Mouse (Mus musculus): ENCODE measurements around the gene Fkbp14. TPM values are rescaled to one million over a fixed set of nuclear protein-coding genes. Genes with fewer than 3 reads are reported as not detected.

Fkbp14 gene
- polyA plus RNA-seq (2012; rRNA removed) = 24.5 and 30.0 TPM in 2 replicates

- no peak for DNase-seq (ENCODE audit: low spot score)
These were observed at the start of gene Fkbp14 for GRCm38 (mm10) chr6:54597208-54597607. Fkbp14 (minus strand) TSS chr6:54597308.

- no peak for DNase-seq (ENCODE audit: low spot score)
These were observed 46.1 kb upstream of the Fkbp14 start for GRCm38 (mm10) chr6:54643181-54643580.

GRCm38 (mm10) chr6:54641953-54642352 lies 44.8 kb upstream of the Fkbp14 start:
- DNase-seq (ENCODE audit: low spot score) = no peak

GRCm38 (mm10) chr6:54639877-54640276 lies 42.8 kb upstream of the Fkbp14 start:
- no peak for DNase-seq (ENCODE audit: low spot score)

GRCm38 (mm10) chr6:54631462-54631861 lies 34.4 kb upstream of the Fkbp14 start:
- no peak for DNase-seq (ENCODE audit: low spot score)

- DNase-seq (ENCODE audit: low spot score) = no peak
These were observed 32.6 kb upstream of the Fkbp14 start for GRCm38 (mm10) chr6:54629734-54630133.

GRCm38 (mm10) chr6:54628381-54628780 lies 31.3 kb upstream of the Fkbp14 start:
- DNase-seq (ENCODE audit: low spot score) = no peak

GRCm38 (mm10) chr6:54620357-54620756 lies 23.2 kb upstream of the Fkbp14 start:
- DNase-seq (ENCODE audit: low spot score) = no peak

- DNase-seq (ENCODE audit: low spot score) = no peak
These were observed 22.4 kb upstream of the Fkbp14 start for GRCm38 (mm10) chr6:54619530-54619929.

- DNase-seq (ENCODE audit: low spot score) = no peak
These were observed 20.3 kb upstream of the Fkbp14 start for GRCm38 (mm10) chr6:54617363-54617762.

GRCm38 (mm10) chr6:54606241-54606640 lies 9.1 kb upstream of the Fkbp14 start:
- no peak for DNase-seq (ENCODE audit: low spot score)

- DNase-seq (ENCODE audit: low spot score) = no peak
These were observed 7.0 kb upstream of the Fkbp14 start for GRCm38 (mm10) chr6:54604001-54604715.

GRCm38 (mm10) chr6:54602891-54603290 lies 5.8 kb upstream of the Fkbp14 start:
- no peak for DNase-seq (ENCODE audit: low spot score)

GRCm38 (mm10) chr6:54600681-54601347 lies 3.7 kb upstream of the Fkbp14 start:
- DNase-seq (ENCODE audit: low spot score) = no peak

GRCm38 (mm10) chr6:54597711-54598110 lies 603 bp upstream of the Fkbp14 start:
- DNase-seq (ENCODE audit: low spot score) = no peak

- no peak for DNase-seq (ENCODE audit: low spot score)
These were observed 1.7 kb downstream of the Fkbp14 start for GRCm38 (mm10) chr6:54595330-54595878.

- peak; percentile 88 for DNase-seq (ENCODE audit: low spot score)
These were observed 2.4 kb downstream of the Fkbp14 start, which contains the start of gene Plekha8 for GRCm38 (mm10) chr6:54594469-54595329. Plekha8 (plus strand) TSS chr6:54595111.

- no peak for DNase-seq (ENCODE audit: low spot score)
These were observed 3.2 kb downstream of the Fkbp14 start for GRCm38 (mm10) chr6:54593766-54594468.

GRCm38 (mm10) chr6:54592938-54593535 lies 4.1 kb downstream of the Fkbp14 start:
- DNase-seq (ENCODE audit: low spot score) = peak; percentile 79

GRCm38 (mm10) chr6:54591778-54592177 lies 5.3 kb downstream of the Fkbp14 start:
- no peak for DNase-seq (ENCODE audit: low spot score)

GRCm38 (mm10) chr6:54590691-54591090 lies 6.4 kb downstream of the Fkbp14 start:
- no peak for DNase-seq (ENCODE audit: low spot score)
